Mouse (Mus musculus) skeletal muscle tissue, adult 2 months (tissue): ENCODE results near the gene Xntrpc.

Experiments
- DNase-seq: peaks from one replicate; pipeline ENCODE4 v3.0.0-alpha.2; 2012; ENCODE audit warnings: low read depth, low spot score

The Xntrpc gene

DNA sequence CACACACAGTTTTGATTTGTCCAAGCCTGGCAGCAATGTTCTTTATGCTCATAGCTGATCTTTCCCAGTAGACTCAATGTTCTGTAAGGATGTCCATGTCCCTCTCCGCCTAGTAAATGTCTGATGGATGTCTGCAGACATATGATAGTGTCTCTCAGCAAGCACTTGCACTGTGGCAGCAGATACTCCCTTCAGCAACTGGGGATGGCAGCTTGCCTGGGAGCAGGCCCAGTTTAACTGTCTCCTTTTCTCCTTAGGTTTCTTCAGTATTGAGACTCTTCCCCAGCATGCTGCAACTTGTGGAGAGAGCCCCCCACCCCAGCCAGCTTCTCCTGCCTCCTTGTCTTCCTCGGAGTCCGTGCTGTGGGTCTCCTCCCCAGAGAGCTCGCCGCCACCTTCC is 16.3 kb downstream of the Xntrpc start:
- DNase-seq = peak; percentile 54

DNA sequence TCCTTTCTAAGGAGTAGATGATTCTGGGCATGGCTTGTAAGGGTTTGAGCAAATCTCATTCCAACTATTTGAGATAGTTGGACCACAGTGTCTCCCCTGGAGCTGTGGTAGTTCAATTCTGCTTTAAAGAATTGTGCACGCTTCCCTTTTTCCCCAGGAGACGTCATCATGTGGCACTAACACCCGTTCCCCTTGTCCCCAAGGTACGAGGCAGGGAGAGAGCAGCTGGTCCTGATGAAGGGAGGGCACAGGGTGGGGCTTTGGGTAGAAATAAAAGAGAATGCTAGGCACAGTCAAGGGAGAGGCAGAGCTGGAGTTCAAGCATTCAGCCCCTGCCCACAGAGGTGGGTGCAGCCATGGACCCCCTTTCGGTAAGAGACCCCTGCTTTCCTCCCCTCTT is 17.3 kb downstream of the Xntrpc start, which contains the start of gene Trpc2:
Gene Trpc2 (plus strand): TSS at position 301 of the 400 bp plus-strand sequence.
- DNase-seq = no peak

DNA sequence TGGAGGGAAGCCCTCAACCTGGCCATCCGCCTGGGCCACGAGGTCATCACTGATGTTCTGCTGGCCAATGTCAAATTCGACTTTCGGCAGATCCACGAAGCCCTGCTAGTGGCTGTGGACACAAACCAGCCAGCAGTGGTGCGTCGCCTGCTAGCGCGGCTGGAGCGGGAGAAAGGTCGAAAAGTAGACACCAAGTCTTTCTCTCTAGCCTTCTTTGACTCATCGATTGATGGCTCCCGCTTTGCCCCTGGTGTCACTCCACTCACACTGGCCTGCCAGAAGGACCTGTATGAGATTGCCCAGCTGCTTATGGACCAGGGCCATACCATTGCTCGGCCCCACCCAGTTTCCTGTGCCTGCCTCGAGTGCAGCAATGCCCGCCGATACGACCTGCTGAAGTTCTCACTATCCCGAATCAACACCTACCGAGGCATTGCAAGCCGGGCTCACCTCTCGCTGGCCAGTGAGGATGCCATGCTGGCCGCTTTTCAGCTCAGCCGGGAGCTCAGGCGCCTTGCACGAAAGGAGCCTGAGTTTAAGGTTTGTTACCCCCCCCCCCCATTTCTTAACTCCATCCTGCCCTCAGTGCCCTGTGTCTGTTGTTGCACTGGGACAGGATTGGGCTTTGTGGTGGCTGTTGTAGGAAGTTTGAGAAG is 18.7 kb downstream of the Xntrpc start:
- DNase-seq = no peak

DNA sequence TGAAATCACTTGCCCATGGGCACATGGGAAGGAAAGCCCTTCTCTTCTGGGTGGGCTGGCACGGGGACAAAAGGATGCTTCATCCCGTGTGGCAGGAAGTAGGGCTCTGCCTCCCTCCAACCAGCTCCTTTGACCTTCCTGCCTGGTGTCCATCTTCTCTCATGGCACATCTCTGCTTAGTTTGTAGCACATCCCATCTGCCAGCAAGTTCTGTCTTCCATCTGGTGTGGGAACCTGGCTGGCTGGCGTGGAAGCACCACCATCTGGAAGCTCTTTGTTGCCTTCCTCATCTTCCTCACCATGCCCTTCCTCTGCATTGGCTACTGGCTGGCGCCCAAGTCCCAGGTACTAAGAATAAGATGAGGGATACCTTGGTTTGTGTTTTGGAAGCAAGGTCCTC is 21.8 kb downstream of the Xntrpc start:
- DNase-seq = no peak

DNA sequence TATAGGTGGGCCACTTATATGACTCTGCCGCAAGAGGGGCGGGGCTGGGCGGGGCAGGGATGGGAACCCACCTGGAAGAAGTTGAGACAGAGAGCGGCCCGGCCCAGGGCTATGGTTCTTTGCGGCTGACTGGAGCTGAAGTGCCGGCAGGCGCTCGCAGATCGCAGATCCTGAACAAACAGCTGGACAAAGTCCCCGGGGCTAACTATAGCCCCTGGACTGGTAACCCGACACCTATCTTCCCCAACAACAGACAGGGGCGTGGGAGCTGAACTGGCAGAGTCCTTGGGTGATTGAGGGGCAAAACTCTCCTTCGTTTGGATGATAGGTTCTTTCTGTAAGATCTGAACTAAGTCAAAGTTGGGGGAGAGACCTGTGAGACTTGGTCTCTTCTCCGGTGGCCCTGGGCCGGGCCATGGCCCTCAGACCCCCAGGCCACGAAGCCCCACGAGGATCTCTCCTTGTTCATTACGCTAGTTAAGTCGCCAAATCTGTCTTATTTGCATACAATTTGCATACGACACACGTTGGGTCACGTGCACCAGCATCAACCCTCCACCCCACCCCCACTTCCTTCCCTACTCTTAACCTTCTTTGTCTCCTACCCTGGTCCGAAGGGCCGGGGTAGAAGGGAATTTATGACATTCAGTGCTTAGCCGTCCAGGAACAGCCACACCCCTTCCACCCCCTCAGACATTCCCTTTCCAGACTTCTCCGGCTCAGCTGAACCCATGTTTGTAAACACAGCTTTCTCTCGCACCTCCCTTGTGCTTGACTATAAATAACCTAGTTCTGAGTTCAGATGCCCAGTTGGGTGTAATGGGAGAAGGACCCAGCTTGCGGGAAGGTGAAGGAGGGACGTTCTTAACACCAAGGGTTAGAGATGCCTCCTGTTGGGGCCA is 34.5 kb downstream of the Xntrpc start:
- peak; percentile 88 for DNase-seq

DNA sequence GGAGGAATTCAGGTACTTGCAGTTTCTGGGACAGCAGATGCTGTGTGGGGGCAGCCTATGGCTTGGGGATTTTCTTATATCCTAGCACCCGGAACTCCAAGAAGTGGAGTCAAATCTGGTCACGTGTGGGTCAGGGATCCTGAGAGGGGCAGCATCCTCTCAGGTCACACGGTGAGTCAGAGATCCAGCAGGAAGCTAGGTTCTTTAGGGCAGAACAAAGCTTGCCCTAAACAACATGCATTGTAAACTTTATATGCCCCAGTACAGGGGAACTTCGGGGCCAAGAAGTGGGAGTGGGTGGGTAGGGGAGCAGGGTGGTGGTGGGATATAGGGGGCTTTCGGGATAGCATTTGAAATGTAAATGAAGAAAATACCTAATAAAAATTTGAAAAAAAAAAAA is 35.4 kb downstream of the Xntrpc start:
- no peak for DNase-seq

DNA sequence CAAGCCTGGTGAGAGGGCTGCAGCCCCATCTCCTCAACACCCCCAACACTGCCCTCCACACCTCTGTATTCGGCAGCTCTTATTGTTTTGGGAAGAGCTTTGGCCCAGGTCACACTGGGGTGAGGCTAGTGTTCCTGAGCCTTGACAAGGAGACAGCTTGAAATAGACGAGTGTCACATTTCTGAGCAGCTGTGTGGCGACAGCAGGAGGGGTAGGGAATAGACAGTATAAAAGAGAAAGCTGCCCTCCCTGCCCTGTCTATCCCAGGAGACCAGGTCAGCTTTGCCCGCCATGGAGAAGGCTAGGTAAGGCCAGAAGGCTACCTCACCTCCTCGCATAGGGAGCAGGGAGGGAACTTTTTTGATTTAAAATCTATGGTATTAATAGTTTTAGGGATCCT is 36.0 kb downstream of the Xntrpc start, which contains the start of gene Art1:
Gene Art1 (plus strand): TSS at position 257 of the 400 bp plus-strand sequence.
- DNase-seq = peak; percentile 94

DNA sequence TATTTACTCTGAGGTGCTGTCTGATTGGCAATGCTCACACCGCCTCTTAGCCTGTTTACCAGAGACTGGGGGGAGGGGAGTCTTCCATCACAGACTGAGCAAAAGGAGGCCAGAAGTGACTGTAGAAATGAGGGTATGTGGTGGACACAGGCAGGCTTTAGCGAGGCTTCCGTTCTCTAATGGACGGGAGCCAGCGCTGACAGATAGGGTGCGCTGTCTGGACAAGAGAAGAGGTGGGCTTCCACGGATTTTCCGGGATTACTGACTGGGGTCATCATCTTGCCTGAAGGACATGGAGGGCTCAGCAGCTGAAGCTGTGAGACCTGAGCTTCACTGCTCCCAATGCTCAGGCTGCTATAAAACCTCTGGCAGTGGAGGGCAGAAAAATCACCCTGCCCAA is 36.7 kb downstream of the Xntrpc start:
- no peak for DNase-seq

DNA sequence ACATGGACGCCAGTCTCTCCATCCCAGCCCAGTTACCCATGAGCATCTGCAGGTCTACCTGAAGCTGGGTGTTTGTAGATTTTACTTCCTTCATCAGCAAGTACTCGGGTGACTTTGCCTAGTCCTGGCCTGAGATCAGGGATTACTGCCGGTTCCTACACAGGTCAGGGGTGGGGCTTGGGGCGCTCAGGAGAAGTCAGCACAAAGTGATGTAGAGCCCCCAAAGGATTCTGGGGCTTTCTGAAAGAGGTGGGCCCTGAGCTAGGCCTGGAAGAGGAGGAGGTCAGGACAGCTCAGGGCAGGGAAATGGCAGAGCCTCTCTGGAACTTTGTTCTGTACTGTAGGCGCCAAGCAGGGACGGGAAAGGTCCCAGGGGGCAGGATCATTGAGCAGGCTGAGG is 37.2 kb downstream of the Xntrpc start:
- no peak for DNase-seq

DNA sequence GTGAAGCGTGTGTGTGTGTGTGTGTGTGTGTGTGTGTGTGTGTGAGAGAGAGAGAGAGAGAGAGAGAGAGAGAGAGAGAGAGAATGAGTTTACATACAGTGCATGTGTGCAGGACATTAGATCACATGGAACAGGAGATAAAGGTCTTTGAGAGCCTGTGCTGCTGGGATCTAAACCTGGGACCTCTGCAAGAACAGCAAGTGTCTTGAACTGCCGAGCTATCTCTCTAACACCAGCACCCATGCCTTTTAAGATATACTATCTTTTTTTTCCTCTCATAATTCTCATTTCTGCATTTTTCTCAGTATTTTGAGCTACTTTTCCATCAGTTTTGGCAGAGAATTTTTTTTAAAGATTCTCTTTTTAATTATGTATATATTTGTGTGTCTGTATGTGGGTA is 38.0 kb downstream of the Xntrpc start:
- no peak for DNase-seq

DNA sequence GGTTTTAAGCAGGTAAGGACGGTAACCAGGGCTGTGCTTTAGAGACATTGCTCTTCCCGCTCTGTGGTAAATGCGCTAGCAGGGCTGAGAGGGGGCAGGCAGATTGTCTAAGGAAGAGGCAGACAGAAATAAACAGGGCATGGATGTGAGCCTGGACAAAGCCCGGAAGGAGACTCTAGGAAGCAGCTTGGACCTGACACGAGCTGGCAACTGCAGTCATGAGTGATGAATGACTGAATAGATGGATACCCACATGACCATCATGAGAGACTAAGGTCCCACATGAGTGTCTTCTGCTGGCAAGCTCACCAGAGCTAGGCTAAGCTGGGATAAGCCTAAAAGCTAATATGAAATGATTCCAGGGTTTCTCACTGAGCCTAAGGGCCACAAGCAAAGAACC is 38.6 kb downstream of the Xntrpc start:
- no peak for DNase-seq

DNA sequence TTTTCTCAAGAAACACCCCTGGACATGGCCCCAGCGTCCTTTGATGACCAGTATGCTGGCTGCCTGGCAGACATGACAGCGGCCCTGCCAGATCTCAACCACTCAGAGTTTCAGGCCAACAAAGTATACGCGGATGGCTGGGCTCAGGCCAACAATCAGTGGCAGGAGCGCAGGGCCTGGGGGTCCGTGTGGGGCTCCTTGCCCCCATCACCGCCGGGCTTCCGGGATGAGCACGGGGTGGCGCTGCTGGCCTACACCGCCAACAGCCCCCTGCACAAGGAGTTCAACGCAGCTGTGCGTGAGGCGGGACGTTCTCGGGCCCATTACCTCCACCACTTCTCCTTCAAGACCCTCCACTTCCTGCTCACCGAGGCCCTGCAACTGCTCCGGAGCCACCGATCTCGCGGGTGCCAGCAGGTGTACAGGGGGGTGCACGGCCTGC is 41.2 kb downstream of the Xntrpc start:
- DNase-seq = no peak

DNA sequence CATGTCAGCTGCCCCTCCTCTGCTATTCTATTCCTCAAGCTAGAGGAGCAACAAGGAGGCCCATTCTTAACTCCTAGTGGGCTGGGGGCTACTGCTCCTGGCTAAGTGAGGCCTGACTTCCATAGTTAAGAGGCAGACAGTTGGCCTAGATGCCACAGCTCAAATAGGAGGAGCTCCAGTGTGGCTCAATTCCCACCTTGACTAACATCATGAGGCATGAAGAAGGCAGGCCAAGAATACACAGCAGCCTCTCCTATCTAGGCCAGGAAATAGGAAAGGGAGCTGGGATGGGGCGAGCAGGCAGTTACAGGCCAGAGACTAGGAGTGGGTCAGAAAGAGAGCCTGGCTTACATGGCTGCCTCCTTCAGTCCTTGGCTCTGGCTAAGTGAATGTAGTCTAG is 42.7 kb downstream of the Xntrpc start:
- DNase-seq = peak; percentile 67

DNA sequence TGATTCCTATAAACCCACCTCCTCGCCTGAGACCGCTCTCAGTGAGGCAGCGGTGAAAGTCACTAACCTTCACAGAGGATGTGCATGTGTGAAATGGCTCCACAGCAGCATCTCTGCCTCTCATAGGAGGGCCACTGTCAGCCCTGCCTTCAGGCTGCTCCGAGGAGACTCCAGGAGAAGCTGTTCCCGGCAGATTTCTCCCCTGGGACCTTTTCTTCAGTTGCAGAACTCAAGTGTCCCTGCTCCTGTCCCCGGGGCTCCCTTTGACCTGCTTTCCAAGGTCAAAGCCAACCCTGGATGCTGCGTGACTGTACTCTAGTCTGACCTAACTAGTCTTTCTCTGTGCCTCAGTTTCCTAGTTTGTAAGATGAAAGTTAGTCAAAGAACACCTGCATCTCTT is 43.7 kb downstream of the Xntrpc start, which contains the start of gene Art5:
Gene Art5 (minus strand): TSS at position 319 of the 400 bp plus-strand sequence.
- DNase-seq = no peak

DNA sequence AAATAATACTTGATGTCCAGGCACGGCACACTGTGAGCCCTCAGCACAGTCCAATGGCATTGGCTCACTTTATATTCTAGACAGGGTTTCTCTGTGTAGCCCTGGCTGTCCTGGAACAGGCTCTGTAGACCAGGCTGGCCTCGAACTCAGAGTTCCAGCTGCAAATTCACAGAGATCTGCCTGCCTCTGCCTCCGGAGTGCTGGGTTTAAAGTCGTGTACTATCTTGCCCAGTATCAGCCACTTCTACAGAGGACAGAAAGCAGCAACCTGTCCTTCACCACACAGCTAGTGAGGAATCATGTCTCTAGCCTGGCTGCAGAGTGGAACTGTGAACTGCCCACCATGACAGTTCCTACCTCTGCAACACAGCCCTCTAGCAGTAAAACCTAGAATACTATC is 44.2 kb downstream of the Xntrpc start:
- no peak for DNase-seq

DNA sequence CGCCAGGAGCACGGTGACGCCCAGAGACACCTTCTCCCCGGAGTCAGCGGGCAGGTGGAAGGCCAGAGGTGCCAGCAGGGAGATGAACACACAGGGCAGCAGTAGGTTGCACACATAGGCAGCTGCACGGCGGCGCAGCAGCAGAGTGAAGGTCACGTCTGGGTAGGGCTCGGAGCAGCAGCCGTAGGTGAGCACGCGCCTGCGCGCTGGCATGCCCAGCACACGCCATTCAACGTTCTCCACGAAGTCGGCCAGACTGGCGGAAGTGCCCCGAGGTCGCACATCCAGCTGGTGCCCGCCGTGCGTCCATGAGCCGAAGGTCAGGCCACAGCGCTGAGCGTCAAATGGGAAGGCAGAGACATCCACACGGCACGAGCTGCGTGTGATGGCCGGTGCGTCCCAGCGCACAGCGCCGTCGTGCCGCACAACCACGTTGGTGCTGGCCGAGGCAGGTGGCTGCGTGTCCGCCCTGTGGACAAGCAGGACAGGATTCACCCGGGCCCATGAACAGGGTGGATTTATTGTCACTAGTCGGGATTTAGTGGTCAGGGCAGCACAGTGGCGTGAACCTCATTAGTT is 47.7 kb downstream of the Xntrpc start:
- no peak for DNase-seq

DNA sequence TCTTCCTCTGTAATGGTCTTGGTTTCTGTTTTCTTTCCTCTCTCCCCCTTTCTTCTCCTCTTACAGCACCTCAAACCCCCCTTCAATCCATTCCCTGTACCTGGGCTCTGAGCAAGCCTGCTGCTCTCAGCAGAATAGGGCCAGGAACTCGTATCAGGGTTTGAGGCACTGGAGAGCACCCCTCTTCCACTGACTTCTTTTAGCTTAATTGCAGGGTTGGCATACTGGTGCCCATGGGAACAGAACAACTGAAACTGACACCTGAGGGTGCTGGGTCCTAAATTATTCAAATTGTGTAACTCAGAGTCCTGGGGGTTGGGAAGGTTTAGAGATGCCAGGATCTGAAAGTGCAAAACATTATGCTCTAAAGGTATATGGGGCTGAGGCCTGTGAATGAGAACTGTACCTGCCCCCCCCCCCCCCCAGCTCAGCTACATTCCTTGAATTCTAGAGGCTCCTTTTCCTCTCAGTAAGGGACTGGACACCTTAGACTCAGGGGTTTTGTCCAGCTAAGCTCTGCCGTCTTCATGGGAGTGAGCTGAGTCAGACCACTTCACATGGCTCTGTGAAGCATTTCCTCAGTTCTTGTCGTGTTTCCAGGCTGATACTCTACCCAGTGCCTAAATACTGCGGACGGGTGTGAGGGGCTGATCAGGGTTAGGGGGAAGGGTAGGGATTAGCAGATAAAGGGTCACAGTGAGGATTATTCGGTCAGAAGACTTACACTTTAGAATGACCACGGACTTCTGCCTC is 51.2 kb downstream of the Xntrpc start, which contains the start of gene Chrna10:
Gene Chrna10 (minus strand): TSS at position 250 of the 753 bp plus-strand sequence.
- DNase-seq = no peak

DNA sequence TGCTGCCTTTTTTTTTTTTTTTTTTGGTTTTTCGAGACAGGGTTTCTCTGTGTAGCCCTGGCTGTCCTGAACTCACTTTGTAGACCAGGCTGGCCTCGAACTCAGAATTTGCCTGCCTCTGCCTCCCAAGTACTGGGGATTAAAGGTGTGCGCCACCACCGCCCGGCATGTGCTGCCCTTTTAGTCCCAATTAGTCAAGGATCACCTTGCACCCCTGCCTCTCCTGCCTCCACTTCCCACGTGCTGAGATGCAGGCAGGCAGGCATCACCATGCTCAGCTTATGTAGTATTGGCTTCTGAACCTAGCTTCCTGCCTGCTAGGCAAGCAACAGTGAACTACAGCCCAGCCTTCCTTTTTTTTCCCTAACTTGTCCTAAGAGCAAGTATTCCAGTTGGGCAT is 51.9 kb downstream of the Xntrpc start:
- DNase-seq = no peak

DNA sequence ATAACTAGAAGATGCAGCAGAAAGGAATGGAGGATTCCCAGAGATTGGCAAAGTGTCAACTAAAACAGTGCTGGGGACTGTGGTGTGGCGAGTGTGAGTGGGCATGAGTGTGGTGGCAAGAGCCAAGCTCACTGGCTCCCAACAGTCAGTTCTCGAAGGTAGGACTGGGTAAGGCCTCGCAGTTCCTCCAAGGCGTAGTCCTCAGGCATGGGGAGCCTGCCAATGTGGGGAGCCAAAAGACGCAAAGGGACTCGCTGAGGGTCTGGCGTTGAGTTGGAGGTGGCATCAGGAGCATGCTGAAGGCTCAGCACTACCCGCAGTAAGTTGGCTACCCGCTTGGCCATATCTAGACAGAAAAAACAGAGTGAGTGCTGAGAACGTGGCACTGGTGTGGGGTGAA is 54.8 kb downstream of the Xntrpc start:
- DNase-seq = no peak

DNA sequence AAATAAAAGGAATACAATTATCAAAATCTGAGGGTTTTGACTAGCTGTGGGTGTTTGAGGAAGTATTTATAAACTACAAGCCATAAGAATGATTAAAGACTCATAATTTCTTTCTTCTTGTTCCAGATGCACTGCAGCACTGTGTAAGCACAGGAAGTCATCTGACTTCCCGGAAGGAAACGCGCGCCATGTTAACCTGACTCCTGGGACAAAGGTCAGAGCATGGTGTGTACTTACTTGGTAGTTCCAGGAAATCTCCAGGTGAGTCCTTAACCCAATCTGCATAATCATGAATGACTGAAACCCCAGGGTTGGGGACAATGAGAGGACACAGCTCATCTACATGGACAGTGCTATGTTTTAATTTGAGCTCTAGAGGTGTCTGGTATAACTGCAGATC is 66.9 kb downstream of the Xntrpc start:
- DNase-seq = no peak

DNA sequence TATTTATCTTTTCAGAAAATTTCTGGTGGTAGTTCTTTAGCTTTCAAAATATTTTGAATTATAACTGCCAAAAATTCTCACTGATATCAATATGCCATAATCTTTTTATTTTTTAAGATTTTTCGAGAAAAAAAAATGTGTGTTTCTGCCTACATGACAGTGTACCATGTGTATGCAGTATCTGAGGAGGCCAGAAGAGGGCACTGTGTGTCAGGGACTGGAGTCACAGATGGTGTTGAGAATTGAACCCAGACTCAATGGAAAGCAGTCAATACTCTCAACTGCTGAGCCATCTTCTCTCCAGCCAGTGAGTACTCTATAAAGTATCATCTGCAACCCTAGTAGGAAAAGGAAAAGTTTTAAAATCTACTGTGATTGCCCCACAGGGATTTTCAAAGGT is 72.0 kb downstream of the Xntrpc start:
- no peak for DNase-seq

DNA sequence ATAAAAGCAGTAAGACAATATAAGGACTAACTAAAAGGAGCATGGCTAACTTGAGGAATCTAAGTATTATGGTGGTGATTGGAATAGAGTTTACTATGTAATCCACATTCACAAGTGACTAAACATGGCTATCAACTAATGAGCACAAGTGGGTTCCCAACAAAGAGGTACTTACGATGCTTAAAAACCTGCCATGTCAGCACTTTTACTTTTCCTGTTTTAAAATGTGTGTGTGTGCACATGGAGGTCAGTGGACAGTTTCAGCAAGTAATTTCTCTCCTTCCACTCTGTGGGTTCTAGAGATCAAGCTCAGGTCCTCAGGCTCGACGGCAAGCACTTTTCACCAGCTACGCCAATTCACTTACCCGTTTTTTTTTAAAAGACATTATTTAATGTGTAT is 72.4 kb downstream of the Xntrpc start:
- no peak for DNase-seq
